Mouse (Mus musculus) stomach, embryonic 15.5 days (tissue): Measurements from ENCODE around the gene Spata32. TPM values are rescaled to one million over a fixed set of nuclear protein-coding genes. Genes with fewer than 3 reads are reported as not detected.
"Not testable (repeated sequence)": the region's sequence is repeated elsewhere in the genome, so short reads cannot be mapped to it uniquely, and the experiment has no call there.

Experiments used
- ATAC-seq: fragments of 200-750 bp; cut with Nextera tagmentation; 2 replicates; pipeline ENCODE4 v1.8.0; 2017; ENCODE audit warnings: low read depth, moderate number of reproducible peaks, moderate TSS enrichment; ENCODE audit not compliant: insufficient read depth, low FRiP score
- H3K27ac ChIP-seq: fragments of 300-500 bp; sonication (generic); 2 replicates; pipeline ENCODE4 v1.5.1; 2015; ENCODE audit warnings: mild to moderate bottlenecking, inconsistent platforms
- H3K27me3 ChIP-seq: fragments of 300-500 bp; sonication (generic); replicated peaks from 2 replicates; pipeline ENCODE4 v1.6.1; 2015; ENCODE audit warnings: inconsistent platforms
- H3K36me3 ChIP-seq: fragments of 300-500 bp; sonication (generic); 2 replicates; pipeline ENCODE4 v1.6.1; 2015; ENCODE audit warnings: inconsistent platforms
- H3K4me1 ChIP-seq: fragments of 300-500 bp; sonication (generic); 2 replicates; pipeline ENCODE4 v1.6.1; 2015; ENCODE audit warnings: inconsistent platforms
- H3K4me2 ChIP-seq: fragments of 300-500 bp; sonication (generic); 2 replicates; pipeline ENCODE4 v1.6.1; 2015; ENCODE audit warnings: mild to moderate bottlenecking, inconsistent platforms
- H3K4me3 ChIP-seq: fragments of 300-500 bp; sonication (generic); replicated peaks from 2 replicates; pipeline ENCODE4 v1.5.1; 2015; ENCODE audit warnings: inconsistent platforms
- H3K9ac ChIP-seq: fragments of 300-500 bp; sonication (generic); 2 replicates; pipeline ENCODE4 v1.6.1; 2015; ENCODE audit warnings: inconsistent platforms
- H3K9me3 ChIP-seq: fragments of 300-500 bp; sonication (generic); 2 replicates; pipeline ENCODE4 v1.6.1; 2016; ENCODE audit warnings: inconsistent platforms
- WGBS: fragments of 180-500 bp; shearing (Covaris S2); methylation state at CpG from one replicate; pipeline ENCODE4 v1.1.7; 2015; 5-methylcytosine and 5-hydroxymethylcytosine counted together
- polyA plus RNA-seq: library from polyadenylated mRNA; unstranded; fragments of >200 nt; fragmentation: Nextera tagmentation; extraction: Ambion mirVana; gene quantifications from 2 replicates; pipeline ENCODE4 v1.2.1, GENCODE M21; 2015

Spata32 gene
- polyA plus RNA-seq, 1 experiment from 2014 or later: not detected

DNA sequence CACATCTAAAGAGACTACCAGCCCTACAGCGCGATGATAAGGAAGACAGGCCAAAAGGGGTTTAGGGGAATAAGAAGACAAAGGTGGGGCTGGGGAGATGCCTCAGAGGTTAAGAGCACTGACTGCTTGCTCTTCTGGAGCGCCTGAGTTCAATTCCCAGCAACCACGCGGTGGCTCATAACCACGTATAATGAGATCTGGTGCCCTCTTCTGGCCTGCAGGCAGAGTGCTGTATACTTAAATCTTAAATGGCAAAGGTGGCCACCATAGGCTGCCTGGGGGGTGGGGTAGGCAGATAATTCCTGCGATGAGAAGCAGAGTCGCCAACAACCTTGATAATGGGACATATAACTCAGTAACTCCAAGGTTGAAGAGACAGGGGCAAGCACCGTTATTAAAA is 19.5 kb upstream of the Spata32 start:
- H3K4me2 ChIP-seq: no peak overlapping the region
- no peaks in the 10 kb centered on the region for H3K9me3 ChIP-seq
- H3K36me3 ChIP-seq: peaks cover 30% of the 10 kb centered on the region
- H3K27ac ChIP-seq: no peak overlapping the region
- H3K4me1 ChIP-seq: 0 out of 2 replicates have a peak, but pooled peaks cover 4% of the 10 kb centered on the region
- no peaks in the 10 kb centered on the region for H3K27me3 ChIP-seq
- H3K9ac ChIP-seq: no peak overlapping the region
- ATAC-seq: no peak
- WGBS: 68% methylated on average over 9 of the region's 9 CpGs
- no peak overlapping the region for H3K4me3 ChIP-seq

DNA sequence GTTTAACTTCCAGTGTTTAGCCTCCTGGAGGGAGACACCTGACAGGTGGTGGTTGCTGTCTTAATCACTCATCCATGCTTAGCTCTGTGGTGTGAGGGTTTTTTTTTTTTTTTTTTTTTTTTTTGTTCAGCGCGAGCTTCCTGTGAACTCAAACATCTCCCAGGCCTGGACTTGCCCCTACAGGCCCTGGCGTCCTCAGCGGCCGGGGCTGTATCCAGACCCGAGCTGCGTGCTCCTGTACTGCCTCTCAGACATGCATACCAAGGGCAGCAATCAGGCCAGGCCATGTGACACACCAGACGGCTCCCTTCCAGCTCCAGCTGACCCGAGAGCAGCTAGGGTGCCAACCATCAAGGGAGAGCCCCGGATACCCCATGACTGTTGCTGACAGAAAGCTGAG is 18.7 kb upstream of the Spata32 start:
- Histone ChIP-seq H3K9me3 (no peaks in the 10 kb centered on the region), H3K4me1 (0 out of 2 replicates have a peak, but pooled peaks cover 4% of the 10 kb centered on the region), H3K27me3 (no peaks in the 10 kb centered on the region), H3K27ac (no peak overlapping the region), H3K36me3 (peaks cover 30% of the 10 kb centered on the region), H3K9ac (no peak overlapping the region), H3K4me3 (no peak overlapping the region), H3K4me2 (no peak overlapping the region)
- 67% methylated on average over 10 of the region's 10 CpGs for WGBS
- ATAC-seq: no peak

DNA sequence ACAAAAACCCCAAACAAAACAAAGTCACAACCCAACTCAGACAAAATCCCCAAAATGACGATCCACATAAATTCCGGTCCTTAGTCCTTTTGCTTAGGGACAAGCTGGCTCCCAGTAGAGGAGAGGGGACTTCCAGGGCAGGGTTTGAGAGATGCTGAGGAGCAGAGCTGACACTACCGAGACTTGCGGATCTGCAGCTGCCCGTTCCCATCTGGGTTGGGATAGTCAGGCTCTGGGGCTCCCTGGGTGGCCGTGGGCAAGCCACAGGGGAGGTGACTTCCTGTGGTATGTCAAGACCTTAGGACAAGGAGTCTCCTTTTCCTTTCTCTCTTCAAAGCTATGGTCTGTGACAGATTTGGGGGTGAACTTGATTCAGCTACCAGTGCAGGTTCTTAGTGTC is 18.2 kb upstream of the Spata32 start:
- Histone ChIP-seq H3K4me2 (no peak overlapping the region), H3K9me3 (no peaks in the 10 kb centered on the region), H3K4me1 (0 out of 2 replicates have a peak, but pooled peaks cover 4% of the 10 kb centered on the region), H3K36me3 (peaks cover 32% of the 10 kb centered on the region), H3K27me3 (no peaks in the 10 kb centered on the region), H3K27ac (no peak overlapping the region), H3K4me3 (no peak overlapping the region), H3K9ac (no peak overlapping the region)
- WGBS: 69% methylated on average over 6 of the region's 6 CpGs
- ATAC-seq: no peak

DNA sequence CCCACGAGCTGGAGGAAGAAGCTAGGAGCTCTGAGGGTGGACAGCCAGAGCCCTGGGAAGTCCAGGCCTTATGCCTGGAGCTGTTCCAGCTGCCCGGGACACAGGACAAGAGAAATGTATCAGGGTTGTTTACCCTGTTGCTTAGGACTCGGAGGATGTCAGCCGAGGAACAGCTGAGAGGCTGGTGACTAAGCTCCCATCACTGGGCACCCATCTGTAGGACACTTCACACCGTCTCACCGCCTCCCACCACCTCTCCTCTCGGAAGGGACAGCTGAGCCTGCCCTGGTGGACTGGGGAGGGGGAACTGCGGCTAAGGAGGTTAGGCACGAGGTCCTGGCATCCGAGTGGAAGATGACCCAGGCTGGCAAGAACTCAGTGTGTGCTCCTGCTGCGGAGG is 17.5 kb upstream of the Spata32 start:
- Histone ChIP-seq H3K4me2 (no peak overlapping the region), H3K36me3 (peaks cover 37% of the 10 kb centered on the region), H3K9ac (no peak overlapping the region), H3K9me3 (no peaks in the 10 kb centered on the region), H3K4me3 (no peak overlapping the region), H3K27me3 (no peaks in the 10 kb centered on the region), H3K27ac (no peak overlapping the region), H3K4me1 (no peaks in the 10 kb centered on the region)
- ATAC-seq: no peak
- 56% methylated on average over 11 of the region's 11 CpGs for WGBS

DNA sequence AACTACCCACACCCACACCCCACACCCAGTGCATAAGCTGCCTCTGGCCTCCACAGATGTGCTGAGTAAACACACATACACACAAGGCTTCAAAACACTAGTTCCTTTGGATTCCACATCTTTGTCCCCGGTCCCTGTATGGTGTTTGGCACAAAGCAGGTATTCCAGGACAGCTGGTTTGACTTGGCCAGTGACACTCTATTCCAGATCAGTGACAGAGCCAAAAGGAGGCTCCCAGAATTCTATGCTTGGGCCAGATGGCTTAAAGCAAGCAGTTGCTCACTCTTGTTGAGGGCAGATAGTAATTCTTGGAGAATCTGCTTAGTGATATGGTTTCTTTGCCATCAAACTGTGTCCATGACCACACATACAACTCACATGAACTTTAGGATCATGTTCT is 16.2 kb upstream of the Spata32 start:
- Histone ChIP-seq H3K36me3 (peaks cover 42% of the 10 kb centered on the region), H3K4me2 (no peak overlapping the region), H3K27ac (no peak overlapping the region), H3K9me3 (no peaks in the 10 kb centered on the region), H3K4me1 (no peaks in the 10 kb centered on the region), H3K9ac (no peak overlapping the region), H3K4me3 (no peak overlapping the region), H3K27me3 (no peaks in the 10 kb centered on the region)
- ATAC-seq: no peak
- 44% methylated on average over 1 of the region's 1 CpGs for WGBS

DNA sequence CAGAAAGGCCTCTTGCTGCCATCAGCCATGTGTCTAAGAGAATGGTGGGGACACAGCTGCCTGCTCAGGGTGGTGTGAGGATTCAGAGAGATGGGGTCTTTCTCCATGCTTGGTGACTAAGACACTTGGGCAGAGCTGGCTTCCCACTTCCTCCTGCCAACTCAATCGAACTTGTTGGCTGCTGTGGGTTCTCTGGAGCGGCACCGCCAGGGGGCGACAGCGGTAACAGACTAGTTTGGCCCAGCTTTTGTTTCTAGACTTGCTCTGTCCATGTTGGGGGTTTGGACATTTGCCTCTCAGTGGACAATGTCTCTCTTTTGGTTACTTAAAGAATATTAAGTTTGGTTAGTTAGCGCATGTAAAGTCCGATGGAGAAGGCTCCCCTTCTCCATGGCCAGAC is 14.7 kb upstream of the Spata32 start:
- 36% methylated on average over 7 of the region's 7 CpGs for whole genome bisulfite sequencing
- H3K27ac ChIP-seq: no peak overlapping the region
- H3K9ac ChIP-seq: no peak overlapping the region
- no peak overlapping the region for H3K4me2 ChIP-seq
- no peak for ATAC-seq
- H3K9me3 ChIP-seq: no peaks in the 10 kb centered on the region
- peaks cover 30% of the 10 kb centered on the region for H3K36me3 ChIP-seq
- no peak overlapping the region for H3K4me3 ChIP-seq
- no peaks in the 10 kb centered on the region for H3K4me1 ChIP-seq
- H3K27me3 ChIP-seq: no peaks in the 10 kb centered on the region

DNA sequence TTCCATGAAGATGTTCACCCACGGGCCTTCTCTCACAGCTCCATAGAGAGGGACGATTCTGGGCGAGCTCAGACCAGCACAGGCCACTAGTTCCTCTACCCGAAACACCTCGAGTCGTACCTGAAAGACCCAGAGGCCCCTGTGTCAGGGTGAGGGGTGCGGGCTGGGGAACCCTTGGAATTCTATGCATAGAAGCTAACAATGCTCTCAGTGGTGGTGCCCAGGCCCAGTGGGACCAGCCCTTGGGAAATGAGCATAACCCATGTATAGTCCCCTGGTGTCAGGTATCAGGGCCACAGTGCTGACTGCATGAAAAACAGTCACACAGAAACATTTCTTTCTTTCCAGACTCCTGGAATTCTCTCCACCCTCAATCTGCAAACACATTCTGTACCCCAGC is 13.1 kb upstream of the Spata32 start:
- 94% methylated on average over 7 of the region's 7 CpGs for WGBS
- Histone ChIP-seq H3K27ac (no peak overlapping the region), H3K27me3 (no peaks in the 10 kb centered on the region), H3K4me2 (no peak overlapping the region), H3K4me1 (no peaks in the 10 kb centered on the region), H3K4me3 (no peak overlapping the region), H3K9ac (no peak overlapping the region), H3K9me3 (no peaks in the 10 kb centered on the region), H3K36me3 (peaks cover 24% of the 10 kb centered on the region)
- no peak for ATAC-seq

DNA sequence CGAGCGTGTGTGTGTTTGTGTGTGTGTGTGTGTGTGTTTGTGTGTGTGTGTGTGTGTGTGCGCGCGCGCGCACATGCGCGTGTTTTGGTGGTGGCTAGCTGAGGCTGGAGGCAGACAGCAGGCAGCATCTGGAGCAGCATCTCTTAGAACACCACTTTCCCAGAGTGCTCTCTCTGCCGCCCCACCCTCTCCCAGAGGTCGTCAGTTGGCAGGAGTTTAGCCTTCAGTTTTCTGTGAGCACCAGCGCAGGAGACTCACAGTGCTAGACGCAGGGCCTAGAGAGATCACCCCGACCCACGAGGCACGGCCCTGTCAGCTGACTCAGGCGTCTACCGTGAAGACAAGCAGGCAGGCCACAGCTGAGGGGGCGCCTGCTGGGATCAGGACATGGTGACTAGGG is 12.4 kb upstream of the Spata32 start:
- H3K9ac ChIP-seq: no peak overlapping the region
- no peaks in the 10 kb centered on the region for H3K9me3 ChIP-seq
- no peak overlapping the region for H3K4me2 ChIP-seq
- H3K36me3 ChIP-seq: peaks cover 24% of the 10 kb centered on the region
- H3K4me3 ChIP-seq: no peak overlapping the region
- H3K4me1 ChIP-seq: no peaks in the 10 kb centered on the region
- H3K27me3 ChIP-seq: no peaks in the 10 kb centered on the region
- no peak for ATAC-seq
- no peak overlapping the region for H3K27ac ChIP-seq
- WGBS: 87% methylated on average over 19 of the region's 19 CpGs

DNA sequence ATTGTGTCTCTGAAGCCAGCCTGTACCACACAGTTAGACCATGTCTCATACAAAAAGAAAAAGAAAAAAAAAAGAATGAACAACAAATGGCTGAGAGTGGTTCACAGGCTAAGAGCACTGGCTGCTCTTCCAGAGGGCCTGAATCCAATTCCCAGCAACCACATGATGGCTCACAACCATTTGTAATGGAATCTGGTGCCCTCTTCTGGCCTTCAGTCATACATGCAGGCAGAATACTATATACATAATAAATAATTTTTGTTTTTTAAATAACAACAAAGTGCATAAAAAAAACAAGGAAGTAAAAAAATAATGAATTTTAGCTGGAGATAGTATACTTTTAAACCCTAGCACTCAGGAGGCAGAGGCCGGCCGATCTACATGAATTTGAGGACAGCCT is 11.4 kb upstream of the Spata32 start:
- H3K9me3 ChIP-seq: no peaks in the 10 kb centered on the region
- H3K4me2 ChIP-seq: no peak overlapping the region
- peaks cover 2% of the 10 kb centered on the region; the same call in 1 of the 2 replicates for H3K4me1 ChIP-seq
- 98% methylated on average over 2 of the region's 2 CpGs for WGBS
- no peak overlapping the region for H3K27ac ChIP-seq
- no peak for ATAC-seq
- no peak overlapping the region for H3K9ac ChIP-seq
- no peak overlapping the region for H3K4me3 ChIP-seq
- H3K36me3 ChIP-seq: peaks cover 32% of the 10 kb centered on the region
- no peaks in the 10 kb centered on the region for H3K27me3 ChIP-seq

DNA sequence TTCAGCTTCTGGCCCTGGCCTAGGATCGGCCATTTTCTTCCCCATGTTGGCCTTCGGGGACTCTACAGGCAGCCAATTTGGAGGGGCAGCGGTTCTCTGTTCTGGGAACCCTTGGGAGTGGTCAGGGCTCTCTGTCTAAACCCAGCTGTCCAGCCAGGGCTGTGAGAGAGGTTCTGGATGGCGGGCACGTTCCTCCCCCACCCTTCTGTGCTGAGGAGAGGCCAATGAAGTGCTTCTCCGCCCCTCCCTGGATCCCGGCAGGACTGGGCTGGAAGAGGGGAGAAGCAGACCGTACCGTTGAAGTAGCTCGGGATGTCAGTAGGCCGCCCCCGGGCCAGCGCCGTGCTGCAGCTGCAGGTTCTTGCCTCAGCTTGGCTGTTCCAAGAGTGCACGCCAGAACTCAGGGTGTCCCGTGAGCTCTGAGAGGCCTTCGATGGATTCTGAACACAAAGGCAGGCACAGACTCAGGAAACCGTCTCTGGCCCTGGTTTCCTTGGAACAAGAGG is 5.8 kb upstream of the Spata32 start:
- Histone ChIP-seq H3K36me3 (peaks cover 23% of the 10 kb centered on the region), H3K4me3 (no peak overlapping the region), H3K4me2 (no peak overlapping the region), H3K27ac (peak overlapping the region; percentile 6; the same call in 1 of the 2 replicates), H3K9me3 (no peaks in the 10 kb centered on the region), H3K9ac (no peak overlapping the region), H3K4me1 (peaks cover 2% of the 10 kb centered on the region; the same call in 1 of the 2 replicates), H3K27me3 (no peaks in the 10 kb centered on the region)
- ATAC-seq: no peak
- WGBS: 74% methylated on average over 18 of the region's 18 CpGs

DNA sequence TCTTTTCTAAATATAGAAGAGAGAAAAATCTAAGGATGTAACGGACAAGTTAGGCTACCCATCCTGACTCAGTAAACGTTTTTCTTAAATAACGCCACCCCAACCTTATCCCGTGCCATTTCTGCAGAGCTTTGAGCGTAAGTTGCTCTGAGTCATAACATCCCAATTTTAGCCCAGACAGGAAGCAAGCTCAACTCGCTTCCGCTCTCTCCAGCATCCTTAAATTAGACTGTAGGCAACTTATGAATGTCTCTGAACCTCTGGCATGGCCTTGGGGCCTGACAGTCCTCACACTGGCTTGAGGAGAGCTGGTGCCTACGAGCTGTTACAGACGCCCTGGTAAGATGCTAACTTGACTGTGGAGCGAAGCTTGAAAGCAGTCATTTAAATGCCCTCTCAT is 5.2 kb upstream of the Spata32 start:
- no peaks in the 10 kb centered on the region for H3K9me3 ChIP-seq
- peaks cover 4% of the 10 kb centered on the region for H3K4me1 ChIP-seq
- WGBS: 85% methylated on average over 10 of the region's 10 CpGs
- H3K4me3 ChIP-seq: no peak overlapping the region
- peaks cover 23% of the 10 kb centered on the region for H3K36me3 ChIP-seq
- H3K27ac ChIP-seq: peak overlapping the region; percentile 6; the same call in 1 of the 2 replicates
- H3K27me3 ChIP-seq: no peaks in the 10 kb centered on the region
- H3K4me2 ChIP-seq: no peak overlapping the region
- H3K9ac ChIP-seq: no peak overlapping the region
- ATAC-seq: no peak

DNA sequence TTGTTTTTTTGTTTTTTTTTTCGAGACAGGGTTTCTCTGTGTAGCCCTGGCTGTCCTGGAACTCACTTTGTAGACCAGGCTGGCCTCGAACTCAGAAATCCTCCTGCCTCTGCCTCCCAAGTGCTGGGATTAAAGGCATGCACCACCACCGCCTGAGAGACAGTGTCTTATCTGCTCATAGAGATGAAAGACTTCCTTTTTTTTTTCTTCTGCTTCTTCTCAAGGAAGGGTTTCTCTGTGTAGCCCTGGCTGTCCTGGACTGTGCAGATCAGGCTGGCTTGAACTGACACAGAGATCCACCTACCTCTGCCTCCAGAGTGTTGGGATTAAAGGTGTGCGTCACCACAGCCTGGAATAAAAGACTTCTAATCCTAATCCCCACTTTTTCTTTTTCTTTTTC is 4.5 kb upstream of the Spata32 start:
- ATAC-seq, H3K27me3 ChIP-seq, H3K27ac ChIP-seq, H3K4me2 ChIP-seq, H3K4me1 ChIP-seq, H3K9me3 ChIP-seq, H3K4me3 ChIP-seq, H3K9ac ChIP-seq: not testable (repeated sequence)
- 88% methylated on average over 4 of the region's 4 CpGs for WGBS
- peaks cover 23% of the 10 kb centered on the region for H3K36me3 ChIP-seq

DNA sequence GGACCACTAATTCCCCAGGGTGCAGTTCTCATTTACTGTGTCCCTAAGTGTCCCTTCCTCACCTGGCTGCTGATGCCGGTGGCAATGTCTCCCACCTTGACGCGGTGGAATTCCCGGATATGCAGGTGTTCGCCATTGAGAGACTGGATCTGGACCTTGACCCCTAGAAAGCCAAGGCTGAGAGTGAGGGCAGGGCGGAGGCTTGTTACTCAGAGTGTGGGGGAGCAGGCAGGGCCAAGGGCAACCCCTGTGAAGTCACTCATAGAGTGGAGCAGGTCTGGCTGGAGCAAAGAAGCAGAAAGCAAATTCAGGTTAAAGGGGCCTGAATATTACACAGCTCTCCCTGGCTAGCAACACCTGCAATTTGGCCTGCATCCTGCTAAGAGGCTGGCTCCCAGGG is 3.2 kb upstream of the Spata32 start:
- no peak overlapping the region for H3K27ac ChIP-seq
- no peak overlapping the region for H3K9ac ChIP-seq
- peaks cover 9% of the 10 kb centered on the region for H3K4me1 ChIP-seq
- 71% methylated on average over 6 of the region's 6 CpGs for WGBS
- no peak overlapping the region for H3K4me2 ChIP-seq
- no peaks in the 10 kb centered on the region for H3K27me3 ChIP-seq
- ATAC-seq: no peak
- H3K9me3 ChIP-seq: no peaks in the 10 kb centered on the region
- H3K36me3 ChIP-seq: peaks cover 20% of the 10 kb centered on the region
- H3K4me3 ChIP-seq: no peak overlapping the region
